Mouse (Mus musculus): ENCODE results near the gene Sigmar1. TPM values are rescaled to one million over a fixed set of nuclear protein-coding genes. Genes with fewer than 3 reads are reported as not detected.

Gene Sigmar1
- 48.6 TPM for polyA plus RNA-seq (2014; fragmentation: Illumina TruSeq; extraction: RNeasy Lipid Tissue Mini Kit (QIAGEN cat#74804); ENCODE audit: low read depth, low replicate concordance)

DNA sequence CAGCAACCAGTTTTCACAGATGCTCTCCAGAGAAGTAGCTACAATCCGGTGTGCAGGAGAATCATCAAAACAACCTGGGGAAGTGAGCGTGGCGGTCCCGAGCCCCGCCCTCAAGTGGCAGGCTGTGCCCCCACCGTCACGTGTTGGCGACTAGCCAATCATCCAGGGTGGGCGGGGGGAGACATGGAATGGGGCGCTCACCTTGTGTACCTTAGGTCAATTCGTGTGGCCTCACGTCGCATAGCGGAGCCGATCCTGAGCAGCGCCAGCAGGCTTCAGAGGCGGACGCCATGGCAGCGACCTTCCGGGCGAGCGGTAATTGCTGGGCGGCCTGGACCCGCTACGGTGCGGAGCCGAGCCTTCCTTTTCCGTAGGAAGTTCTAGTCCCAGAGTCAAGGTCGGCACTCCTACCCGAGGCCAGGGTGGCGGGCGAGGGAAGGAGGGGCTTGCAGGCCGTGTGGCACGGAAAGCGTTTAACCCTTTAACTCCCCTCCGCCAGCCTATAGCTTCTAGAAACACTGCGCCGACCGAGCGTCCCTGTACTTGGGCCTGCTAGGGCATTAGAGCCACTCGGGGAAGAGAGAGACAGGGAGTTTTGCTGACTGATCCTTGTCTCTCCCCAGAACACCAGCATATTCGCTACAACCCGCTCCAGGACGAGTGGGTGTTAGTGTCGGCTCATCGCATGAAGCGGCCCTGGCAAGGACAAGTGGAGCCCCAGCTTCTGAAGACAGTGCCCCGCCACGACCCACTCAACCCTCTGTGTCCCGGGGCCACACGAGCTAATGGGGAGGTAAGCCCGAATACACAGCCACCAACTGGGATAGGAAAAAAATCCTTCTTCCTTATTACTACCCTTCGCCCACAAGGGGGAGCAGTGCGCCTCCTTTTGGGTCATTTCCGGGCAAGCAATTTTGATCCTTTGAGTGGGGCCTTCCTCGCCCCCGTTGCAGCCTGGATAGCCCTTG is at the start of gene Sigmar1:
Sigmar1 (minus strand) TSS at position 820 of the 968 bp plus-strand sequence.

DNA sequence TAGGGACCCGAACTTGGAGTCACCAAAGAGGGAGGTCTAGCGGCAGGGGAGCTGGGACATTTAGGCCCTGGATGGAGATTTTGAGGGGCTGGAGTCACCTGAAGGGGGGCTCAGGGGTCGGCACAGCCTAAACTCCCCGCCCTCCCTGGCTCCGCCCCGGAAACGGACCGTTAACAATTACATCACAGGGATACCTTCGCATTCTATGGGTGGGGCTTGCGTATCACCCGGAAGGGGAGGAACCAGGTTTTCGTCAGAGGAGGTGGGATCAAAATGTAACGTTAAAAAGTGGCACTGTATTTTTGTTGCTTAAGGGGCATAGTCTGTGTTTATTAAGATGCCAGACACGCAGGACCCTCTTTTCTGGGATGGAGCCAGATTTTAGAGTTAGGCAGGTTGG is 18.0 kb upstream of the Sigmar1 start, which contains the start of gene Ccl27a:
Ccl27a (minus strand) TSS at position 246 of the 400 bp plus-strand sequence.

GRCm38 (mm10) chr4:41754797-41755337 is 1.1 kb downstream of the Sigmar1 start, which contains the start of gene Galt:
Gene Galt, plus strand, starts transcription at chr4:41755228.

DNA sequence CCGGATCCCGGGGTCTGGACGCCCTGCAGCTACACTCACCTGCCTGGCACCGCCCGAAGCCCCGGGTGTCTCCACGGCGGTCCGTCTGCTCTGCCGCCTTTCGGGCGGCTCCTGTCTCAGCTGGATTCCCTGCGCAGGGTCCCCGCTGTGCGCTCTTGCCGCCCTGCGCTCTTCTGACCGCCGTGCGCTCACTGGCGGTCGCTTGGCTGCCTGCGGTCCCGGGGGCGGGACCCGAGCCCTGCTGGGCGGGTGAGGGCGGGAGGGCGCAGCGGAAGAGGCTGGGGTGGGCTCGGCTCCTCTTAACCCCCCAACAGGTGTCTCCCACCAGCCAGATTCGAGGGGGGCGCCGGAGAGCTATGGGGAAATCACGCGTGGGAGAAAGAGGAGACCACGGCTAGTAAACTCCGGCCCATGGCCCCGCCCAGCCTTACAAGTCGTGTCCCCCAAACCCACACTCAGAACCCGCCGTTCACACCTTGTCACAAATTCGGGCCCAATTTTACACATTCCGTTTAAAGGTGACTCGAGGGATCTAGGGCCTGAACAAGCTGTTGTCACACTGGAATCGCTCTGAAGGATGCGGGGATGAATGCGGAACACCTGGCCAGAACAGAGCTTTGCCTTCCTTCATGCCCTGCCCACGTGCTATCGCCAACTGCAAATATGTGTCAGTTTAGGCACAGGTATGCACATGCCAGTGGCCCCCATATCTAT is 24.7 kb downstream of the Sigmar1 start, which contains the start of gene Arid3c:
Arid3c (minus strand) TSS at position 91 of the 714 bp plus-strand sequence.

GRCm38 (mm10) chr4:41722918-41723351 is 33.0 kb downstream of the Sigmar1 start, which contains the start of gene Dctn3:
Gene Dctn3, minus strand, starts transcription at chr4:41723170.

GRCm38 (mm10) chr4:41713197-41714067 is 42.5 kb downstream of the Sigmar1 start, which contains the start of gene Rpp25l:
Gene Rpp25l, minus strand, starts transcription at chr4:41713534.

GRCm38 (mm10) chr4:41699783-41700182 is 56.2 kb downstream of the Sigmar1 start, which contains the start of gene Il11ra1:
Gene Il11ra1, plus strand, starts transcription at chr4:41699989.

GRCm38 (mm10) chr4:41696930-41697841 is 58.8 kb downstream of the Sigmar1 start, which contains the start of gene Cntfr:
Gene Cntfr, minus strand, starts transcription at chr4:41697089.

Other genes starting within 250 kb of the Sigmar1 start
- gene 1110017D15Rik, start 238.8 kb downstream of the Sigmar1 start, polyA plus RNA-seq (2014; fragmentation: Illumina TruSeq; extraction: RNeasy Lipid Tissue Mini Kit (QIAGEN cat#74804); ENCODE audit: low read depth, low replicate concordance): not detected
- 2.9 TPM for gene Fam219a, start 186.6 kb downstream of the Sigmar1 start, polyA plus RNA-seq (2014; fragmentation: Illumina TruSeq; extraction: RNeasy Lipid Tissue Mini Kit (QIAGEN cat#74804); ENCODE audit: low read depth, low replicate concordance)
- gene Dnaic1, start 186.4 kb downstream of the Sigmar1 start, polyA plus RNA-seq (2014; fragmentation: Illumina TruSeq; extraction: RNeasy Lipid Tissue Mini Kit (QIAGEN cat#74804); ENCODE audit: low read depth, low replicate concordance): not detected
- gene Enho, start 115.8 kb downstream of the Sigmar1 start, polyA plus RNA-seq (2014; fragmentation: Illumina TruSeq; extraction: RNeasy Lipid Tissue Mini Kit (QIAGEN cat#74804); ENCODE audit: low read depth, low replicate concordance): not detected
- gene Cntfr, start 59.1 kb downstream of the Sigmar1 start, polyA plus RNA-seq (2014; fragmentation: Illumina TruSeq; extraction: RNeasy Lipid Tissue Mini Kit (QIAGEN cat#74804); ENCODE audit: low read depth, low replicate concordance): 1.2 TPM
- 18.6 TPM for gene Il11ra1, start 56.2 kb downstream of the Sigmar1 start, polyA plus RNA-seq (2014; fragmentation: Illumina TruSeq; extraction: RNeasy Lipid Tissue Mini Kit (QIAGEN cat#74804); ENCODE audit: low read depth, low replicate concordance)
- not detected for gene Rpp25l, start 42.6 kb downstream of the Sigmar1 start, polyA plus RNA-seq (2014; fragmentation: Illumina TruSeq; extraction: RNeasy Lipid Tissue Mini Kit (QIAGEN cat#74804); ENCODE audit: low read depth, low replicate concordance)
- gene Dctn3, start 33.0 kb downstream of the Sigmar1 start, polyA plus RNA-seq (2014; fragmentation: Illumina TruSeq; extraction: RNeasy Lipid Tissue Mini Kit (QIAGEN cat#74804); ENCODE audit: low read depth, low replicate concordance): 42.9 TPM
- not detected for gene Arid3c, start 25.0 kb downstream of the Sigmar1 start, polyA plus RNA-seq (2014; fragmentation: Illumina TruSeq; extraction: RNeasy Lipid Tissue Mini Kit (QIAGEN cat#74804); ENCODE audit: low read depth, low replicate concordance)
- 2.4 TPM for gene Galt, start 929 bp downstream of the Sigmar1 start, polyA plus RNA-seq (2014; fragmentation: Illumina TruSeq; extraction: RNeasy Lipid Tissue Mini Kit (QIAGEN cat#74804); ENCODE audit: low read depth, low replicate concordance)
- 4.1 TPM for gene Ccl27a, start 18.1 kb upstream of the Sigmar1 start, polyA plus RNA-seq (2014; fragmentation: Illumina TruSeq; extraction: RNeasy Lipid Tissue Mini Kit (QIAGEN cat#74804); ENCODE audit: low read depth, low replicate concordance)
- gene Gm21541, start 147.5 kb upstream of the Sigmar1 start, polyA plus RNA-seq (2014; fragmentation: Illumina TruSeq; extraction: RNeasy Lipid Tissue Mini Kit (QIAGEN cat#74804); ENCODE audit: low read depth, low replicate concordance): not detected
- gene Gm20878, start 185.4 kb upstream of the Sigmar1 start, polyA plus RNA-seq (2014; fragmentation: Illumina TruSeq; extraction: RNeasy Lipid Tissue Mini Kit (QIAGEN cat#74804); ENCODE audit: low read depth, low replicate concordance): not detected
- 1.5 TPM for gene Fam205a4, start 209.9 kb upstream of the Sigmar1 start, polyA plus RNA-seq (2014; fragmentation: Illumina TruSeq; extraction: RNeasy Lipid Tissue Mini Kit (QIAGEN cat#74804); ENCODE audit: low read depth, low replicate concordance)